Mouse (Mus musculus) activated CD4-positive, CD25-positive, alpha-beta regulatory T cell, adult 4 months (primary cell): ENCODE results near the gene Fmnl3. TPM values are rescaled to one million over a fixed set of nuclear protein-coding genes. Genes with fewer than 3 reads are reported as not detected.
"Not testable (repeated sequence)": the region's sequence is repeated elsewhere in the genome, so short reads cannot be mapped to it uniquely, and the experiment has no call there.

Experiments
- ATAC-seq: one replicate; pipeline ENCODE4 v1.8.0; 2017
- polyA plus RNA-seq, 2 experiments: library from polyadenylated mRNA; unstranded; fragments of 100-300 nt; shearing (Covaris generic); gene quantifications; one replicate each; pipeline ENCODE4 v1.2.1; 2017

Fmnl3 gene
- polyA plus RNA-seq, 2 experiments from 2014 or later: 6.1 to 9.0 TPM

DNA sequence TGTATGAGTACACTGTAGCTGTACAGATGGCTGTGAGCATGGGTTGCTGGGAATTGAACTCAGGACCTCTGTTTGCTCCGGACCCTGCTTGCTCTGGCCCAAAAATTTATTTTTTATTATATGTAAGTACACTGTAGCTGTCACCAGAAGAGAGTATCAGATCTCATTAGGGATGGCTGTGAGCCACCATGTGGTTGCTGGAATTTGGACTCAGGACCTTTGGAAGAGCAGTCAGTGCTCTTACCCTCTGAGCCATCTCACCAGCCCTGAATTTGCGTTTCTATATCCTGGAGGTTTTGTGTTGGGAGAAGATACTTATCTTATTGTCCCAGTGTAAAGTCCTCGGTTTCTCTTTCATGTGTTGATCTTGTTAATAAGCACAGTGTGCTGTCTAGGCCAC, 16.5 kb upstream of the Fmnl3 start:
- no peak for ATAC-seq

DNA sequence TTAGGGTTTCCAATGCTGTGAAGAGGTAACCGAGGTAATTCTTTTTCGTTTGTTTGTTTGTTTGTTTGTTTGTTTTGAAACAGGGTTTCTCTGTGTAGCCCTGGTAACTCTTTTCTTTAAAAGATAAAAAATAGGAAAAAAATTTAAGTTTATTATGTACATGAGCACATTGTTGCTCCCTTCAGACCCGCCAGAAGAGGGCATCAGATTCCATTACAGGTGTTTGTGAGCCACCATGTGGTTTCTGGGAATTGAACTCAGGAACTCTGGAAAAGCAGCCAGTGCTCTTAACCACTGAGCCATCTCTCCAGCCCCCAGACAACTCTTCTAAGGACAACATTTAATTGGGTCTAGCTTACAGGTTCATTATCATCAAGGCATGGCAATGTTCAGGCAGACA, 15.8 kb upstream of the Fmnl3 start:
- not testable (repeated sequence) for ATAC-seq

DNA sequence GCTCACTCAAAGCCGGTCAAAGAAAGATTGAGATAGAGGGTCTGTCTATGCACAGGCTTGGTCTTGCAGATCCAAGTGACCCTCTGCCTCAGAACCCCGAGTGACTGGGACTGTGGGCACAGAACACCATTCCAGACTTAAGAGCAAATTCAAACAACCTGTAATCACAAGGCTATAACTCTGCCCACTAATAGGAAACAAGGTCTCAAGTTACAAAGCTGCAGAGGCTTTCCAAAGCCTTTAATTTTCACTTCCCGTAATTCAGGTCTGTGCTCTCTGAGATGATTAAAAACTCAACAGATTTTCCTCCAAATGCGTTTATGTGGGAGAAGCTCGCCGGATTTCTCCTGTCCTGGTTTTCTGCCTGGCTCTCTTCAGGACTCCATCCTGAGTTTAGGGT, 13.8 kb upstream of the Fmnl3 start:
- no peak for ATAC-seq

DNA sequence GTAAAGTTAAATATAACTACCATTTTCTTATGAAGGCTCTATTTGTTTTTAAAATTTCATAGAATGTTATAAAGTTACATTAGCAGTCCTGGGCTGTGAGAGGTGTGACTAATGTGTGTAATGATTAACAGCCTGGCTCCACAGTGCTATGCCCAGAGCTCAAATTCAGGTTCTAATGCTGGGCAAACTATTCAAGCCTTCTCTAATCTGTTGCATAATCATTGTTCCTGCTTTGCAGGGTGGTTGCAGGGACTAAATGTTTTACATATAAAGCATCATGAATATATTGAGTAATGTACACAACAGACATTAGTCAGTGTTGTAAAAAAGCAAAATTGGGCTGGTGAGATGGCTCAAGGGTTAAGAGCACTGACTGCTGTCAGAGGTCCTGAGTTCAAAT, 12.6 kb upstream of the Fmnl3 start:
- ATAC-seq: no peak

DNA sequence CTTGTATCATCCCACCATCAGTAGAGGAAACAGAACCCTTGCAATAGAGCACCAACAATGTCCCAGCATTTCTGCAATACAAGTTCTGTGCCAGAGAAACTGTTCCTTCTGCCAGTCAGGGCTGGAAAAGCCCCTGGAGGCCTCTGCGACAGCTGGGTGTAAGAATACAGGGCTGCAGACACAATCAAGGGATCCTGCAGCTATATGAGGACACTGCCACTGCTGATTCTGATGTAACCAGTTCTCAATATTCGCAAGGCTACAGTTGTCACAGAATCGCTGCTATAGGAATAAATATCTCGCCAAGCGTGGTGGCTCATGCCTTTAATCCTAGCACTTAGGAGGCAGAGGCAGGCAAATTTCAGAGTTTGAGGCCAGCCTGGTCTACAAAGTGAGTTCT, 6.0 kb upstream of the Fmnl3 start:
- no peak for ATAC-seq

DNA sequence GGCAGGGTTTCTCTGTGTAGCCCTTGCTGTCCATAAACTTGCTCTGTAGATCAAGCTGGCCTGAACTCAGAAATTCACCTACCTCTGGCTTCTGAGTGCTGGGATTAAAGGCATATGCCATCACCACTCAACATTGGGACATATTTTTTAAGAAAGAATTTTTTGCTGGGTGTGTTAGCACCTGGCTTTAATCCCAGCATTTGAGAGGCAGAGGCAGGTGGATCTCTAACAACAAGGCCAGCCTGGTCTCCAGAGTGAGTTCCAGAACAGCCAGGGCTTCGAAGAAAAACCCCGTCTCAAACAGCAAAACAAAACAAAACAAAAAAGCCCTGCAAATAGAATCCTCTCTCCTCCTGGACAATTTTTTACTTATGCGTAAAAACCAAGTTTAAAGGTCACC, 5.3 kb upstream of the Fmnl3 start:
- ATAC-seq: no peak

DNA sequence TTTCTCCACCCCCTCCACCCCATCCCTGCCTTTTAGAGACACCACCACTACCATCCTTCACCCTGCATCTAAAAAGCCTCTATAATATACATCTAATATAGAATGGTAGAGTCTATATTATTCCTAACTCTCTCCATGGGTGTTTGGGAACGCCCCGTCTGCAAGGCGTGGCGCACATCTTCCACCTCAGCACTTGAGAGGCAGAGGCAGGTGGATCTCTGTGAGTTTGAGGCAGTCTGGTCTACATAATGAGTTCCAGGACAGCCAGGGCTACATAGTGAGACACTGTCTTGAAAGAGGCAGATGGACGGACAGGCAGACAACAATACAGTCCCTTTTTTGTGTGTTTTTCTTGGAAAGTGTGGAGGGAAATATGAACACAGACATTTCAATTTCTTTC, 4.8 kb upstream of the Fmnl3 start:
- no peak for ATAC-seq

DNA sequence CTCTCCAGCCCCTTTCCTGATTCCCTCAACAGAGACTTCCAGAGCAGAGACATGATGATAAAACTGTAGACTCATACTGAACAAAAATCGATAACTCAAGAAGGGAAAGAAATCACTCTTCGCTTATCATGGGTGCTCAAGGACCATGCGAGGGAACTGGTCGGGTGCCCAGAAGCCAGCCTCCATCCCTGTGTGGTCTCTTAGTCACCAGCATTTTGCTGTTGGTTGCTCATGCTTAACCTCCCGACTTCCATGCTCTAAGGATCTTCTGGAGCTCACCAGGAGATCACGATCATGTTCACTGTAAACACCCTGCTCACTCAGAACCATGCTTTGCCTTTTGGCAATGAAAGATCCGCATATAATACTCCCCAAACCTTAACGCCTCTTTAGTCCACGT, 2.5 kb upstream of the Fmnl3 start:
- no peak for ATAC-seq

DNA sequence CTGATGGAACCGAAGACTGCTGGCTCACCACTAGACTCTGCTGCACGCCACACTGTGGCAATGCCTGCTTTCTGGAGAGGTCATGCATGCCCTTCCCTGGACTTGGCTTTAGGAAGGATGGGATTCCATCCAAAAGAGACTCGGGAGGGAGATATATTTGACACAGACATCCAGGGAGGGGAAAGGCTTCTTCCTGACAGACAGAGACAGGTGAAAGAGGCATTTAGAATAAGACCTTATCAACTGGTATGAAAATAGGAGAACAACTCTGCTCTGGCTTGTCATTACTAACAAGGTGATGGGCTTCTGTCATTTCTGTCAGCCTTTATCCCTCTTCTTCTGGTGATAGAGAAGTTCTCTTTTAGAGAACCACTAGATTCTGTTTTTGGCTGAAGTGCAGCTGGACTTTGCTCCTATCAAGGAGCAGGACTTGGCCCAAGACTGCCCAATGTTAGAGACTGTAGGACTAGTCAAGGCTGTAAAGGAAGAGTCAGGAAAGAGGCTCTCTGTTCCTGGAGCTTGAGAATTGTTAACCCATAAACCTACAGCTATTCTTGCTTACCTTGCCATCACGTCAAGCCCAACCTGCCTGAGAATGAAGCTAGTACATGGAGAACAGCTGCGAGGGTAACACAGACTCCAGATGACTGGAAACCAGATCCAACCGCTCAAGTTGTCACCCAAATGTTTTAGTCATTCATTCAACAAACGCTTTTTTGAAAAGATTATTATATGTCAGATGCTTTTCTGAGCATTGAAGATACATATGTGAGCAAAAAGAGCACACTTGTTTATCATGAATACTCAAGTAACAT, 1.5 kb upstream of the Fmnl3 start:
- no peak for ATAC-seq

DNA sequence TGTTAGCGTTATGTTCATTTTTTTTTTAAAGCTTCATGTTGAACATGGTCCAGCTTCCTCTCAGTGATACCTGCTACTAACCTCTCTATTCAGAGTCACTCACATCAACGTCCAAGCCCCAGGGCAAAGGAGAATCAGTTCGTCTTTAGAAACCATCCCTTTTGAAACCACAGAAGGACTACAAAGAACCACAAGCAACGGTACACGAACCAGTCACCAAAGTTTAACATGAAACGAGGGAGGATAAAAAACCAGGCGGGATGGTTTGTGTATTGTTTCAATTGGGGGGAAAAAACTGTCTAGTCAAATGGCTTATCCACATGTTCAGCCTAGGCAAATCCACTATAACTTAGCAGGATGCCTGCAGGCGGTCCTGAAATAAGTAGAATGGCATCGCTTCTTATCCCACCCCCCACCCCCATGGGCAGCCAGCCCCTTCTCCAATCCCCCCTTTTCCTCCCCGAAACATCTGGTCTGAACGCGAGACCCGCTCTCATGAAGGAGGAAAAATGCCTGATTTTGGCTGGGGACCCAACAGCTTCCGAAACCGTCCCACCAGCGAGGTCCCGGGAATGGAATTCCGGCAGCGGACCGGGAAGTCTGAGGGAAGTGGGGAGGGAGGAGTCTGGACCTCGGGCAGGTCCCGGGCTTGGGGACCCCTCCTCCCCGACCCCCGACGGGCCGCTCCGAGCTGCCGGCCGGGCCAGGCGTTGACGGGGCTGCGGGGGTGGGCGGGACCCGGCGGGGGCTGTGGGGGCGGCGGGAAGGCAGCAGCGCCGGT, 701 bp downstream of the Fmnl3 start:
- no peak for ATAC-seq

DNA sequence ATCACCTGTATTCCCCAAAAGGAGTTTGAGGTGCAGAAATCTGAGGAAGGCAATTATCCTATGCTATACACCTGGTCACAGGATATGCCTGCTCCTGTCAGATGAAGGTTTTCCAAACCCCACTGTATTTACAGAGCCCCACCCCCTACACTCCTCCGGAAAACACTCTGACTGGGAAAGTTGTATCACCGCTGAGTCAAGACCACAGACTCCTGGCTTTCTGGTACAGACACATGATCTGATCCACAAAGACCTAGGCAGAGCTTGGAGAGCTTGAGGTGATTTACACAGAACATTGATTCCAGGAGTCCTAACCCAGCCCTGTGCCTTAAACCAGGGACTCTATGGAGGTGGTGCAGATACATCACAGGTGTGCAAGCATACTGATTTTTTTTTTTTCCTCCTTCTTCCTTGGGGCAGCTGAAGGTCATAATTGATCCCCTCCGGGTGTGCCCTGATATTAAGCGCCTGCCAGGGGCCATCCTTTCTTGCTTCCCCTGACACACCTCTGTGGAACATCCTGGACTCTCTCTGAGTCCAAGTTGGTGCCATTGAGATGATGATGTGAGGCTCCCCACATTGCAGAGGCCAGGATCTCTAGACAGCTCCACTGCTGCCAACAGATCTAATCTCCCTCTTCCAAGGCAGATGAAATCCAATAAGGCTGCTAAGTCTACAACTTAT, 1.6 kb downstream of the Fmnl3 start:
- ATAC-seq: no peak

DNA sequence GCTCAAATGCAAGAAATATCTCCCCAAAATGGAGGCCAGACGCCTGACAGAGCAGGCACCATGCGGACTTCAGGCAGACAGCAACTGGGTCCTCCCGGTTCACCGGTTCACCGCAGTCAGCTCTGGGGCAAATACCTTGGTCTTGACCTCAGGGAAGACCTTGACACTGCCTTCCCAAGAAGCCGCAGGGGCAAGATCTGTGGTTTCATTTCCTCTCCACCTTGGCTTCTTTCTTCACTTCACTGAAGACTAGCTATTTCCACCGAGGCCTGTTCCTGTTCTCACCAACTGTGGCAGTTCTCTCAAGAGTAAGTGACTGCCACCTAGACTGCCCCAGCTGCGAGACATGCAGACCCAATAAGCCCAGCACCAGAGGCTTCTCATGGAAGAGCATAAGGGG, 5.4 kb downstream of the Fmnl3 start:
- ATAC-seq: peak; percentile 72

DNA sequence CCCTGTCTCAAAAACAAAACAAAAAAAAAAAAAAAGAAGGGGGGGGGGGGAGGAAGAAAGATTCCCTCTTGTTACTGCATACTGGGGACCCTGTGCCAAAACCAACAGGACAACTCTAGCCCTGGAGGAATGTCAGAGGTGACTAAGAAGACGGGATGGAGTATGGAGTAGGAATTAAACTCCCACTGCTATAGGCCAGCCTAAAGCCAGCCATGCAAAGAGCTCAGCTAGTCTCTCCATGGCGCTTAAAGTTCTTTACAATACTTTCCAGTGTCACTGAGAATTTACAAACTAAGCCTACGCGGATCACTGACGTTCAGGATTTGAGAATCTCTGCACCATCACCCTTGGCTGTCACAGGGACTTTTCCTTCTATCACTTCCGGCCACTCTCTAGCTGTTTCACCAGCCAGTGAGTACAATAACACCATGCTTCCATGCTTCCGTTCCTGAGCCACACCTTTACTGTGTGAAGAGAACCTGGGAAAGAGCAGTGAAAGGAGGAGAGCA, 6.2 kb downstream of the Fmnl3 start:
- ATAC-seq: peak; percentile 33

DNA sequence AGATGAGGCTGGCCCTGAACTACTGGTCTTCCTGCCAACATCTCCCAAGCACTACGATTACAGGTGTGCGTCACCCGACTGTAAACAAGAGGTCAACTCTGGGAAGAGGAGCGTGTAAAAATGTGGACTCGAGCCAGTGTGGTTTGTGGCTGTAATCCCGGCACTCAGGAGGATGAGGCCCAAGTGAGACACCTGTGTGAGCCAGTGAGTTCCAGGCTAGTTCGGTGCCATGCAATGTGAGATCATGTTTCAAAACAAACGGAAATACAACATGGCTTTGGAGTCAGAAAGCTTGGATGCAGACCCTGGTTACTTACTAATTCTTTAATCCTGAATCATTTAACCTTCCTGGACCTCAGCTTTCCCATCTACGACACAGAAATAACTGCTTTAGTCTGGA, 11.3 kb downstream of the Fmnl3 start:
- no peak for ATAC-seq

DNA sequence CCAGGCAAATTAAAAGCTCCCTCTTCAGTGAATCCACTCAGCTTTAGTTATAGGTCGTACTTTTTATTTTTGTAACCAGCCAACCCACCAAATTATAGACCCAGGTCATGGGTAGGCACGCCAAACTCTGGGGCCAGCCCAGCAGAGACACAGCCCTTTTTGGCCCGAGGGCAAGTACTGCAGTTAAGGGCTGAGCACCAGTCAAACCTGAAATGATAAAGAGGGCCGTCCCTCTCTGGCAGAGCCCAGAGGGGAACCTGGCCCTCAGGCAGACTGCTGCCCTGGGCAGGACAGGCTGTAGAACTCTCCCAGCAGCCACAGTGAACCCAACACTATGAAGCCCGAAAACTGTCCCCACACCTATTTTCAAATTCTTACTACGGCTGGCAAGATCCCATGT, 13.8 kb downstream of the Fmnl3 start:
- no peak for ATAC-seq

DNA sequence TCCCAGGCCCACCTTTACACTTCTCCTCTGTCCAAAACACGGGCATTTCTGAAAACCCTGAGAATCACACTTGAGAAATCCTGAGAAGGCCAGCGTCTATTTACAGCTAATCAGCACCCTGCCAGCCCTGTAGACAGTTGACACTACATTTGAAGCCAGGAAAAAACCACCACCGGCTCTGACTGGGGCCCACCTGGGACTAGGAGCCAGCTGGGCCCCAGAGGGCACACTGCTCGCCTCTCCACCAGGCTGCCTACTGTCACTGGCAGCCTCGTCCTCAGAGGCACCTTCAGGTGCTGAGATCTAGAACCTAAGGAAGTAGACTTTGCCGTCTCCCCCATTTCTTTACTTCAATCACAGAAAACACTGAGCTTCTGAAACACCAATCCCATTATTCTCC, 14.6 kb downstream of the Fmnl3 start:
- no peak for ATAC-seq

DNA sequence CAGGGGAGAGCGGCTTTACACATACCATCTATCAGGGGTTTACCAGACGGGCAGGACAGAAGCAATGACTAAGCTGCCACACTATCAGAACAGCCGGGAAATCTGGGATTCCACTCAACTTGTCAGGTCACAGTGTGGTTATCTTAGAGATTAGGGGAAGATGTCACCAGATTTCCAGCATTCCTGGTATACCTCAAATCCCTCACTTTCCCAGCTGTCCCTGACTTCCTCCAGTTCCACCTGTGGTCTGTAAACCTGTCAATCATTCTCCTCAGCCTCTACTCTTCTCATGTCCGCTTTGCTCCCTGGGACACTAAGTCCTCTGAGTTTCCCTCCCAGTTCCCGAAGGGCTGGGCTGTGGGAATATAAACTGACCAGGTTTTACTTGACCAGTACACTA, 18.0 kb downstream of the Fmnl3 start:
- no peak for ATAC-seq

DNA sequence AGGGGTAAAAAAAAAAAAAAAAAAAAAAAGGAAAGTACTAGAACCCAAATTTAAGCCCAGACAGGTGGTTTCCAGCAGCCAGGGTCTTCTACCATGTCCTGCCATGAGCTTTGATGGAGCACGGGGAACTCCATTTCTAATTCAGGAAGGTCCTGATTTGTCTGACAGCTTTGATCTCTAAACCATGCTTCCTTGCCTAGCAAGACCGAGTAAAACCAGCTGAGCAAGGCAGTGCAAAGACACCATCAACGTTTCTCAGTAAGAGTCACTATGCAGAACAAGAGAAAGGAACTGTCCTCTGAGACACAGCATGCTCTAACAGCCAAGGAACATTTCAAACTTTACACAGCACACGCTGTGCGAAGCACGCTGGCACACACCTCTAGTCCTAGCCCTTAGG, 18.7 kb downstream of the Fmnl3 start:
- ATAC-seq: peak; percentile 43

DNA sequence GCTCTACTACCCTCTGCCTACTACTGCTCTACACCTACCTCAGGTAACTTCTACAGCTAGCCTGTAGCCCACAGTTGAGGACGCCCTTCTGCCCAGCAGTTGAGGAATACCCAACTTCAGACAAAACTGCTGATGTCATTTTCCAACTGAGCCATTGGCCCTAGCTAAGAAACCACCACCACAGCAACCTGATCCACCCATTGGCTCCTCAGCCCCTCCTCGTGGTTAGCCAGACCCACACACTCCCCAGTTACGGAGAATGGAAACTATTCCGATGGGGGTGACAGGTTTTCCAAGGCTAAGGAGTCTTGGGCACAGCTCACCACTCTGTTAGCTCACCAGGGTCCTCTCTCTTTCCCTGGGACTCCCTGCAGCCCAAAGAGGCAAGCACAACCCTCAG, 25.3 kb downstream of the Fmnl3 start:
- no peak for ATAC-seq

DNA sequence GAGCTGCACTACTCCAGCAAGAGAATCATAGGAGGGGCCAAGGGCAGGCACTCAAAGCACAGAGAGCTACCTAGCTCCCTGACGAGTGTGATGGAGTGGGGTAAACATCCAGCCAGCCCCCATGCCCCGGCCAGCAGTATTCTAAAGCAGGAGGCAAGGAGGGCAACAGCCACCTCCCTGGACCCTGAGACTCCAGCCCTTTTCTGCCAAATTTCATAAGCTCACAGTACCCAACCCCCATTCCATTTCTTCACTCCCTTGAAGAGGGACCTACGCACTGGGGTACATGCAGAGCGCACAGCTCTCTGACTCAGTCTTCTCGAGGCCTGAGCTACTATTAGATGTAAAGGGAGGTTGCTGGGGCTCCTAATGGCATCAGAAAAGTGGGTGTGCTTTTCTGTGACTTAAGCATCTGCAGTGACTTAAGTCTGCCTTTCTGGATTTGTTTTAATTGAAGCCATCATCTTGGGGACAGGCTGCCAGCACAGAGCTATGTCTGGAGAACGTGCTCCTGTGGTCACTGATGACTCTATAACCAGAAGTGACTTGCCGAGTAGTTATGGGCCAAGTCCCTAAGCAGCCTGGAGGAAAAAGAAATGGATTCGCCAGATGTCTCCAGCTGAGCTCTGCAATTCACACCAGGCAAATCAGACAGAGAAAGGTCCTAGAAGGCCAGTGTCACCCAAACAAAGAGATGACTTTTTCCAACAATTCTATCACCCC, 26.0 kb downstream of the Fmnl3 start:
- ATAC-seq: no peak

DNA sequence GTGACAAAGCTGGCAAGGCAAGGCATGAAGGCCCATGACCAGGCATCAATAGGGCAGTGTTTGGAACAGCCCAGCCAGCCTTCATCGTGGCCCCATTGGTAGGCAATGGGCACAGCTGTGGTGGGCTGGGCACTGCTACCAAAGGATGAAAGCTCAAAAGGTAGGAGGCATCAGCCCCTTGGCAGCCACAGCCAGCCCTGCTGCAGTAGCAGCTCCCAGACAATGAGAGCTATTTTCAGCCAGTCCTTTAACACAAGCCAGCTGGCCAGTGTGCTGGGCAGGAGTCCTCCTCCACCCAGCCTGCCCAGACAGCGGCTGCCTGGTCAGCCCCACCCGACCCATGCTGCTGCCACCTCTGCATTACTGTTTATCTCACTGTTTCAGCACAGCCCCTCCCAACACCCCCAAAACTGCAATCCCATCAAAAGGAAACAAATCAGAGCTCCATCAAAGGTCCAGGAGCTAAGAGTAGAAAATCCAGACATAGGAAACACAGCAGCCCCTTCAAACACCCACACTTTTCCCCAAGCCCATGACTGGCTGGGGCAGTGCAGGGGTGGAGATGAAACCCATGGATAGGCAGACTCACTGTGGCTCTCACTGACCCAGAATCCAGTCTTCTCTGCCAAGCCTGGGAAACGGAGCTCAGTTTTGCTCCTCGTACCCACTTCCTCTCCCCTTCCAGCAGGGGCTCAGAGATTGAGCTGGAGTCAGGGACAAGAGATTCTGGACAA, 26.7 kb downstream of the Fmnl3 start:
- ATAC-seq: no peak
